Mouse (Mus musculus): ENCODE measurements around the gene Maml2. TPM values are rescaled to one million over a fixed set of nuclear protein-coding genes. Genes with fewer than 3 reads are reported as not detected.

The Maml2 gene
- polyA plus RNA-seq, 1 experiment = 14.1 TPM

- DNase-seq (ENCODE audit: low spot score) = no peak
These were observed 196.0 kb downstream of the Maml2 start for GRCm38 (mm10) chr9:13493746-13494145.

- DNase-seq (ENCODE audit: low spot score) = no peak
These were observed 197.8 kb downstream of the Maml2 start for GRCm38 (mm10) chr9:13495530-13495929.

GRCm38 (mm10) chr9:13497016-13497415, 199.3 kb downstream of the Maml2 start:
- DNase-seq (ENCODE audit: low spot score) = no peak

GRCm38 (mm10) chr9:13497690-13498333, 200.1 kb downstream of the Maml2 start:
- peak; percentile 62 for DNase-seq (ENCODE audit: low spot score)

GRCm38 (mm10) chr9:13500045-13500444, 202.3 kb downstream of the Maml2 start:
- no peak for DNase-seq (ENCODE audit: low spot score)

- DNase-seq (ENCODE audit: low spot score) = no peak
These were observed 207.3 kb downstream of the Maml2 start for GRCm38 (mm10) chr9:13505024-13505423.

- DNase-seq (ENCODE audit: low spot score) = no peak
These were observed 209.4 kb downstream of the Maml2 start for GRCm38 (mm10) chr9:13506956-13507821.

- no peak for DNase-seq (ENCODE audit: low spot score)
These were observed 210.0 kb downstream of the Maml2 start for GRCm38 (mm10) chr9:13507822-13508188.

GRCm38 (mm10) chr9:13509751-13510150, 212.0 kb downstream of the Maml2 start:
- no peak for DNase-seq (ENCODE audit: low spot score)

- no peak for DNase-seq (ENCODE audit: low spot score)
These were observed 213.0 kb downstream of the Maml2 start for GRCm38 (mm10) chr9:13510621-13511369.

GRCm38 (mm10) chr9:13513135-13513534, 215.4 kb downstream of the Maml2 start:
- DNase-seq (ENCODE audit: low spot score) = no peak

GRCm38 (mm10) chr9:13514435-13514834, 216.7 kb downstream of the Maml2 start:
- DNase-seq (ENCODE audit: low spot score) = no peak

GRCm38 (mm10) chr9:13515976-13516375, 218.2 kb downstream of the Maml2 start:
- DNase-seq (ENCODE audit: low spot score) = no peak

- DNase-seq (ENCODE audit: low spot score) = no peak
These were observed 220.3 kb downstream of the Maml2 start for GRCm38 (mm10) chr9:13518031-13518430.

GRCm38 (mm10) chr9:13518441-13518971, 220.7 kb downstream of the Maml2 start:
- no peak for DNase-seq (ENCODE audit: low spot score)

GRCm38 (mm10) chr9:13522061-13522820, 224.5 kb downstream of the Maml2 start:
- DNase-seq (ENCODE audit: low spot score) = no peak

GRCm38 (mm10) chr9:13523046-13523445, 225.3 kb downstream of the Maml2 start:
- no peak for DNase-seq (ENCODE audit: low spot score)

- DNase-seq (ENCODE audit: low spot score) = no peak
These were observed 227.3 kb downstream of the Maml2 start for GRCm38 (mm10) chr9:13525075-13525474.

- DNase-seq (ENCODE audit: low spot score) = no peak
These were observed 228.0 kb downstream of the Maml2 start for GRCm38 (mm10) chr9:13525561-13526255.

GRCm38 (mm10) chr9:13530575-13530974, 232.8 kb downstream of the Maml2 start:
- no peak for DNase-seq (ENCODE audit: low spot score)
